Comparison of ENCODE assay signal across 8 mouse cellular contexts in genomic region chr11:73326485-73326886, GRCm38 (mm10). TPM values are rescaled to one million over a fixed set of nuclear protein-coding genes. Genes with fewer than 3 reads are reported as not detected.
DNase-seq lines count a peak whose midpoint lies in the region; ATAC-seq and TF ChIP-seq lines count a peak whose summit lies in the region.
"Had no signal": no experiment of that assay in that cellular context is flagged by ENCODE, and none has a peak within 500 bp of the region (broad histone marks: within the 10 kb centered on the region; RNA-seq: fewer than 3 reads in every experiment).

No protein-coding gene starts in this region.

- H3K79me2 ChIP-seq in CH12.LX (replicated peaks; ENCODE audit: control insufficient read depth, extremely low read depth, insufficient read depth, poor library complexity, severe bottlenecking), result no peaks in the 10 kb centered on the region

- WGBS in kidney, adult 2 months, result 6% methylated on average over 12 of the region's 12 CpGs
- WGBS in liver, postnatal 0 days (ENCODE audit: insufficient replicate concordance), result 19% methylated on average over 12 of the region's 12 CpGs
- 59% methylated on average over 12 of the region's 12 CpGs for WGBS in hindbrain, embryonic 16.5 days

- DNase-seq in 3T3-L1 (ENCODE audit: low read depth, low spot score) (peak; percentile 68), CH12.LX (ENCODE audit: extremely low read depth) (no peak)
- DNase-seq in kidney, adult 2 months, result peak; percentile 94
- DNase-seq in liver, postnatal 0 days, result peak; percentile 48
- DNase-seq in layer of hippocampus, postnatal 36 days, result no peak
- DNase-seq in cerebellum, adult 9-10 months, result no peak

- TF ChIP-seq RAD21 in CH12.LX (IDR thresholded peaks at IDR 0.05; ENCODE audit: low read depth, low read length), result no peak

- H3K27me3 ChIP-seq in CH12.LX (replicated peaks), result peaks cover 66% of the 10 kb centered on the region
- H3K27me3 ChIP-seq in kidney, adult 2 months (replicated peaks; ENCODE audit: control insufficient read depth, insufficient read depth, low read length), result no peaks in the 10 kb centered on the region
- H3K27me3 ChIP-seq in liver, postnatal 0 days (ENCODE audit: insufficient read depth, low read length), result no peaks in the 10 kb centered on the region
- no peaks in the 10 kb centered on the region for H3K27me3 ChIP-seq in hindbrain, embryonic 16.5 days (replicated peaks; ENCODE audit: control insufficient read depth, insufficient read depth, low read length)

- H3K9me3 ChIP-seq in CH12.LX (replicated peaks; ENCODE audit: low read length), result peaks cover 5% of the 10 kb centered on the region
- no peaks in the 10 kb centered on the region for H3K9me3 ChIP-seq in liver, postnatal 0 days (ENCODE audit: low read length)
- peaks cover 4% of the 10 kb centered on the region; the same call in 1 of the 2 replicates for H3K9me3 ChIP-seq in hindbrain, embryonic 16.5 days (ENCODE audit: control insufficient read depth, low read length)

- TF ChIP-seq POLR2A in CH12.LX (IDR thresholded peaks at IDR 0.05; ENCODE audit: low read depth, low read length), result no peak
- no peak for TF ChIP-seq POLR2A in kidney, adult 2 months (IDR thresholded peaks at IDR 0.05; ENCODE audit: low read depth, low read length)

- ATAC-seq in liver, postnatal 0 days, result peak; percentile 94
- no peak for ATAC-seq in hindbrain, embryonic 16.5 days

- peak overlapping the region in 1 of 3 experiments; percentile 39 for H3K4me3 ChIP-seq in CH12.LX (replicated peaks in 1 of 3; ENCODE audit: low read depth in 2 of 3, low read length in 2 of 3, poor library complexity in 1 of 3)
- peak overlapping the region; percentile 20; the same call in 1 of the 2 replicates for H3K4me3 ChIP-seq in kidney, adult 2 months (ENCODE audit: insufficient read depth, low read depth, low read length)
- H3K4me3 ChIP-seq in liver, postnatal 0 days (ENCODE audit: low read depth, low read length), result peak overlapping the region; percentile 16
- no peak overlapping the region for H3K4me3 ChIP-seq in hindbrain, embryonic 16.5 days (ENCODE audit: low read length)
- H3K4me3 ChIP-seq: hindbrain, embryonic 10.5 days had no signal

- no peaks in the 10 kb centered on the region for H3K36me3 ChIP-seq in CH12.LX (replicated peaks in 1 of 2; ENCODE audit: control insufficient read depth in 1 of 2, insufficient read depth in 1 of 2, low read length in 1 of 2)
- H3K36me3 ChIP-seq in kidney, adult 2 months (ENCODE audit: control insufficient read depth, insufficient read depth, low read length), result no peaks in the 10 kb centered on the region; the same call in 1 of the 2 replicates
- no peaks in the 10 kb centered on the region for H3K36me3 ChIP-seq in liver, postnatal 0 days (replicated peaks; ENCODE audit: insufficient read depth, low read length)
- H3K36me3 ChIP-seq in hindbrain, embryonic 16.5 days (ENCODE audit: control insufficient read depth, insufficient read depth, low read length), result no peaks in the 10 kb centered on the region
- H3K36me3 ChIP-seq: hindbrain, embryonic 10.5 days had no signal

- TF ChIP-seq EP300 in CH12.LX (IDR thresholded peaks at IDR 0.05; ENCODE audit: low read length), result no peak
- TF ChIP-seq EP300 in liver, postnatal 0 days (IDR thresholded peaks at IDR 0.05; ENCODE audit: low read depth), result peak; percentile 58; the same call in 1 of the 2 replicates

- H3K9ac ChIP-seq in CH12.LX (ENCODE audit: insufficient read depth, low read depth), result no peak overlapping the region; the same call in 1 of the 2 replicates
- H3K9ac ChIP-seq in liver, postnatal 0 days (replicated peaks), result no peak overlapping the region
- H3K9ac ChIP-seq in hindbrain, embryonic 16.5 days (ENCODE audit: low read depth, low read length), result no peak overlapping the region

- in situ Hi-C loops in CH12.LX (cut with MboI; ENCODE audit: low pct_ligation_motif_present, low pct_unique_long_range_greater_than_20kb, low sequenced_read_pairs), result no loop called here

- dilution Hi-C loops in CH12.LX (cut with MboI; ENCODE audit: extremely low pct_ligation_motif_present, extremely low pct_unique_long_range_greater_than_20kb, low sequenced_read_pairs), result no loop called here

- peak overlapping the region; percentile 97 for H3K4me2 ChIP-seq in CH12.LX (ENCODE audit: insufficient read depth, low read depth, poor library complexity, severe bottlenecking)
- H3K4me2 ChIP-seq in liver, postnatal 0 days (ENCODE audit: low read depth, low read length), result peak overlapping the region; percentile 63
- no peak overlapping the region for H3K4me2 ChIP-seq in hindbrain, embryonic 16.5 days (ENCODE audit: low read length)

- H3K27ac ChIP-seq in CH12.LX (ENCODE audit: insufficient read depth, low read depth), result no peak overlapping the region
- H3K27ac ChIP-seq in kidney, adult 2 months (ENCODE audit: insufficient read depth, low read depth, low read length), result peak overlapping the region; percentile 71
- peak overlapping the region; percentile 75 for H3K27ac ChIP-seq in liver, postnatal 0 days (ENCODE audit: low read depth)
- H3K27ac ChIP-seq in hindbrain, embryonic 16.5 days (ENCODE audit: low read depth, low read length), result no peak overlapping the region
- H3K27ac ChIP-seq: hindbrain, embryonic 10.5 days had no signal

- no peak for TF ChIP-seq CTCF in CH12.LX (conservative IDR thresholded peaks at IDR 0.05 in 1 of 2, IDR thresholded peaks at IDR 0.05 in 1 of 2; ENCODE audit: low read depth in 2 of 2, low read length in 2 of 2)
- TF ChIP-seq CTCF in kidney, adult 2 months (conservative IDR thresholded peaks at IDR 0.05; ENCODE audit: insufficient read depth, insufficient read length, low read depth, low read length), result no peak
- TF ChIP-seq CTCF in liver, postnatal 0 days (IDR thresholded peaks at IDR 0.05; ENCODE audit: low read depth), result no peak

- H3K4me1 ChIP-seq in CH12.LX (ENCODE audit: control insufficient read depth in 1 of 2, insufficient read depth in 2 of 2), result peaks cover 0 to 5% of the 10 kb centered on the region in 2 experiments; a peak in 1 of 4 replicates
- H3K4me1 ChIP-seq in kidney, adult 2 months (ENCODE audit: control insufficient read depth, insufficient read depth, low read length), result peaks cover 6% of the 10 kb centered on the region; the same call in 1 of the 2 replicates
- H3K4me1 ChIP-seq in liver, postnatal 0 days (ENCODE audit: insufficient read depth), result peaks cover 3% of the 10 kb centered on the region; the same call in 1 of the 2 replicates
- H3K4me1 ChIP-seq in hindbrain, embryonic 16.5 days (ENCODE audit: control insufficient read depth, insufficient read depth, low read depth, low read length), result no peaks in the 10 kb centered on the region
- H3K4me1 ChIP-seq: hindbrain, embryonic 10.5 days had no signal

TF ChIP-seq in CH12.LX, 34 proteins besides CTCF, POLR2A, EP300 and RAD21:
- TF ChIP-seq ETS1 (conservative IDR thresholded peaks at IDR 0.05; ENCODE audit: low read depth, low read length), result no peak
- TF ChIP-seq BHLHE40 (IDR thresholded peaks at IDR 0.05; ENCODE audit: low read depth, low read length), result peak; percentile 56; the same call in 1 of the 2 replicates
- no peak for TF ChIP-seq JUN (IDR thresholded peaks at IDR 0.05; ENCODE audit: insufficient read depth, low read depth, low read length)
- peak; percentile 69 for TF ChIP-seq MAFK (IDR thresholded peaks at IDR 0.05; ENCODE audit: insufficient replicate concordance, low read length)
TF ChIP-seq in CH12.LX: peak in this region for 2.

RNA-seq across cellular contexts. Expression of gene Aspa, which starts 2.9 kb away (rescaled TPM):
- total RNA-seq in CH12.LX (2012; rRNA removed) (not detected in 2 replicates), CH12.LX (2014; rRNA removed) (not detected in 2 replicates)
- polyA plus RNA-seq in CH12.LX (2012; ENCODE audit: insufficient read length, low read depth), result not detected in 2 replicates
- 29.1 and 46.1 TPM in 2 replicates for polyA plus RNA-seq in kidney, adult 2 months (2012; rRNA removed)
- 9.1 and 10.2 TPM in 2 replicates for polyA plus RNA-seq in liver, postnatal 0 days (2015; fragmentation: Nextera tagmentation; extraction: Ambion mirVana)
- 10 to 100 TPM; 11.9 to 14.4 TPM for total RNA-seq in layer of hippocampus, postnatal 36 days (2021)
- polyA plus RNA-seq in hindbrain, embryonic 16.5 days (2015; fragmentation: Nextera tagmentation; extraction: Ambion mirVana), result 2.7 and 4.6 TPM in 2 replicates

RNA-seq across cellular contexts. Expression of gene Gm49340, which starts 3.1 kb away (rescaled TPM):
- total RNA-seq in CH12.LX (2012; rRNA removed), result not detected in 2 replicates
- total RNA-seq in CH12.LX (2014; rRNA removed), result not detected in 2 replicates
- not detected in 2 replicates for polyA plus RNA-seq in CH12.LX (2012; ENCODE audit: insufficient read length, low read depth)
- polyA plus RNA-seq in kidney, adult 2 months (2012; rRNA removed), result 0.03 TPM in 1 of 2 replicates, not detected in the other
- 0.06 TPM in 1 of 2 replicates, not detected in the other for polyA plus RNA-seq in liver, postnatal 0 days (2015; fragmentation: Nextera tagmentation; extraction: Ambion mirVana)
- not detected for total RNA-seq in layer of hippocampus, postnatal 36 days (2021)
- polyA plus RNA-seq in hindbrain, embryonic 16.5 days (2015; fragmentation: Nextera tagmentation; extraction: Ambion mirVana), result not detected in 2 replicates
- polyA plus RNA-seq: hindbrain, embryonic 10.5 days had no signal

RNA-seq across cellular contexts. Expression of gene Spata22, which starts 3.1 kb away (rescaled TPM):
- total RNA-seq in CH12.LX (2012; rRNA removed) (not detected in 2 replicates), CH12.LX (2014; rRNA removed) (not detected in 2 replicates)
- not detected in 2 replicates for polyA plus RNA-seq in CH12.LX (2012; ENCODE audit: insufficient read length, low read depth)
- polyA plus RNA-seq in kidney, adult 2 months (2012; rRNA removed), result 0.16 TPM in 1 of 2 replicates, not detected in the other
- 3.1 and 3.9 TPM in 2 replicates for polyA plus RNA-seq in liver, postnatal 0 days (2015; fragmentation: Nextera tagmentation; extraction: Ambion mirVana)
- total RNA-seq in layer of hippocampus, postnatal 36 days (2021), result not detected
- polyA plus RNA-seq in hindbrain, embryonic 16.5 days (2015; fragmentation: Nextera tagmentation; extraction: Ambion mirVana), result 0.12 and 0.20 TPM in 2 replicates
- polyA plus RNA-seq: hindbrain, embryonic 10.5 days had no signal

RNA-seq across cellular contexts. Expression of gene Olfr20, which starts 24.1 kb away (rescaled TPM):
- total RNA-seq in CH12.LX (2012; rRNA removed), result not detected in 2 replicates
- total RNA-seq in CH12.LX (2014; rRNA removed), result not detected in 2 replicates
- not detected in 2 replicates for polyA plus RNA-seq in CH12.LX (2012; ENCODE audit: insufficient read length, low read depth)
- polyA plus RNA-seq in kidney, adult 2 months (2012; rRNA removed), result 0.11 TPM in 1 of 2 replicates, not detected in the other
- 0.24 TPM in 1 of 2 replicates, not detected in the other for polyA plus RNA-seq in liver, postnatal 0 days (2015; fragmentation: Nextera tagmentation; extraction: Ambion mirVana)
- not detected for total RNA-seq in layer of hippocampus, postnatal 36 days (2021)
- not detected in 2 replicates for polyA plus RNA-seq in hindbrain, embryonic 16.5 days (2015; fragmentation: Nextera tagmentation; extraction: Ambion mirVana)
- polyA plus RNA-seq: hindbrain, embryonic 10.5 days had no signal

RNA-seq across cellular contexts. Expression of gene Olfr376, which starts 44.6 kb away (rescaled TPM):
- not detected in 2 replicates for total RNA-seq in CH12.LX (2012; rRNA removed)
- not detected in 2 replicates for total RNA-seq in CH12.LX (2014; rRNA removed)
- polyA plus RNA-seq in CH12.LX (2012; ENCODE audit: insufficient read length, low read depth), result not detected in 2 replicates
- polyA plus RNA-seq in kidney, adult 2 months (2012; rRNA removed), result not detected in 2 replicates
- not detected in 2 replicates for polyA plus RNA-seq in liver, postnatal 0 days (2015; fragmentation: Nextera tagmentation; extraction: Ambion mirVana)
- not detected for total RNA-seq in layer of hippocampus, postnatal 36 days (2021)
- not detected in 2 replicates for polyA plus RNA-seq in hindbrain, embryonic 16.5 days (2015; fragmentation: Nextera tagmentation; extraction: Ambion mirVana)
- polyA plus RNA-seq: hindbrain, embryonic 10.5 days had no signal

Comparison
In these comparisons a context has a peak if more than half of its experiments do, and no peak if none do; other contexts are left out.
1. DNase-seq: peak in 3T3-L1 (single experiment), kidney, adult 2 months (single experiment) and liver, postnatal 0 days (single experiment); none in CH12.LX (single experiment), layer of hippocampus, postnatal 36 days (0 of 2) and cerebellum, adult 9-10 months (single experiment).
2. H3K27ac ChIP-seq: peak in kidney, adult 2 months (single experiment) and liver, postnatal 0 days (single experiment); none in CH12.LX (single experiment) and hindbrain, embryonic 16.5 days (single experiment).